Mouse (Mus musculus): ENCODE data around the gene Wdr46.
A peak's percentile ranks its signal among the peaks of the same experiment; 100 is the strongest.
"Not testable (repeated sequence)": the region's sequence is repeated elsewhere in the genome, so short reads cannot be mapped to it uniquely, and the experiment has no call there.

The Wdr46 gene

DNA sequence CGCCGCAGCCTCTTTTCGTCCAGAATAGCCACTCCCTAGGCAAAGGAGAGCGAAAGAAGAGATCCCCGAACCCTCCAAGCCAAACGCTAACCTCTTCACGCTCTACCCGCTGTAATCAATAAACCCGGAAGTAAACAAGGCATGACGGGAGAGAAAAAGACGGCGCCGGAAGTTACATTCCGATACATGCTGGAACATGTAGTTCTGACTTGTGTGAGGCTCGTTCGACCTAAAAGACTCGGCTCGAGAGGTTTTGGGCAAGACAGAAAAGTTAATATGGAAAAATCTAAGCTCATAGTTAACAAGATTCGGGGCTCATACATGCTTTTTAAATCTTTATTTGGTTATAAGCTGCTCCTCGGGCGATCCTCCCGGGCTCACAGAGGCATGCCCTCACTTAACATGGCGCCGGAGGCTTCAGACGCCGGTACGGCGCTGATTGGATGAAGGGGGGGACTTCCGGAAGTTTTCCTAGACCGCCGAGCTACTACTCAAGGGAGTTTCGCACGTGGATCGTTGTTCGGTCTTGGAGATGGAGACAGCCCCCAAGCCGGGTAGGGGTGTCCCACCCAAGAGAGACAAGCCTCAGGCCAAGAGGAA lies at the start of gene Wdr46, which contains the start of gene Pfdn6:
Wdr46 (plus strand) TSS at position 455 of the 600 bp plus-strand sequence.
Pfdn6 (minus strand) TSS at position 138 of the 600 bp plus-strand sequence.
- peak; percentile 88 for DNase-seq

DNA sequence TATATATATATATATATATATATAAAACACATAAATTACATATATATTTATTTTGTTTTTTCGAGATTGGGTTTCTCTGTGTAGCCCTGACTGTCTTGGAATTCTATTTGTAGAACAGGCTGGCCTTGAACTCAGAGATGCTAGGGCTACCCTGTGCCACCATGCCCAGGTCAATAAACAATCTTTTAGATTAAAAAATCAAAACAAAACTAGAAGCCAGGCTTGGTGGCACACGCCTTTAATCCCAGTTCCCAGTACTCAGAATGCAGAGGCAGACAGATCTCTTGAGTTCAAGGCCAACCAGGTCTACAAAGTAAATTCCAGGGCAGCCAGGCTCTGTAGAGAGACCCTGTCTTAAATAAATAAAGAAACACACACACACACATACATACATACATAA lies 49.1 kb upstream of the Wdr46 start:
- DNase-seq: no peak

GRCm38 (mm10) chr17:33891892-33892291 lies 48.6 kb upstream of the Wdr46 start:
- not testable (repeated sequence) for DNase-seq

DNA sequence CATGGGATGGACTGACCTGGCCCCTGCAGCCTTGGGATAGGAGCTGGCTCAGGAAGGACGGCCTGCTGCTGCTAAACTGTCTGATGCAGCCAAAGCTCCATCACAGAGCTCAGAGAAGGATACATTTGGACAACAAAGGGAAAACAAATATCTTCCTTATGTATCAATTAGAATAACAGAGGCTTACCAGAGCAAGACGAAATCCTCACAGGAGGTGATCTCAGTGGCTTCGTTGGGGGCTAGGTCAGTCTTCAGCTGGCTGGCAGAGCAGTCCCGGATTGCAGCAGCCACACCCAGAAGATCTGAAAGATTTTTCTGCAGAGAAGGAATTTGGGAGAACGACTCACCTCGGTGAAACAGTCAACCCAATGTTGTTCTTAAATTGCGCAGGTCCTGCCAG lies 48.0 kb upstream of the Wdr46 start:
- no peak for DNase-seq

GRCm38 (mm10) chr17:33893011-33893410 lies 47.4 kb upstream of the Wdr46 start:
- not testable (repeated sequence) for DNase-seq

- DNase-seq: peak; percentile 53
Measured at GRCm38 (mm10) chr17:33897114-33897794, 43.2 kb upstream of the Wdr46 start.

DNA sequence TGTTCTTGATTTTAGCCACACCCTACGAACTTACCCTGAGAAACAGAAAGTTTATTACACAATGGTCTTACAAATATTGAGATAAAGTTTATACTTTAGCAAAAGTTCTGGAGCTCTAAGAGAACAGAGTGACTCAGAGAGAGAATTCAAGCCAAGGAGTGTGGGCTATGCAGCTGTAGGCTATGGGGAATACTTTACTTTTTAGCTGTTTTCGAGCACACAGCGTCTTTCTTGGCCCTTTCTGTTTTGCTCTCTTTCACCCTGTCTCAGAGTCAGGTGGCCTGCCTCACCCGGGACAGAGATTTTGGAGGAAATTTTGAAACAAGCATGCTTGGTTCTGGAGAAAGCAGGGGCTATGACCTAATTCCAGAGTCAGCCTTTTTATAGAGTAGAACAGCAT lies 42.3 kb upstream of the Wdr46 start:
- DNase-seq: not testable (repeated sequence)

DNA sequence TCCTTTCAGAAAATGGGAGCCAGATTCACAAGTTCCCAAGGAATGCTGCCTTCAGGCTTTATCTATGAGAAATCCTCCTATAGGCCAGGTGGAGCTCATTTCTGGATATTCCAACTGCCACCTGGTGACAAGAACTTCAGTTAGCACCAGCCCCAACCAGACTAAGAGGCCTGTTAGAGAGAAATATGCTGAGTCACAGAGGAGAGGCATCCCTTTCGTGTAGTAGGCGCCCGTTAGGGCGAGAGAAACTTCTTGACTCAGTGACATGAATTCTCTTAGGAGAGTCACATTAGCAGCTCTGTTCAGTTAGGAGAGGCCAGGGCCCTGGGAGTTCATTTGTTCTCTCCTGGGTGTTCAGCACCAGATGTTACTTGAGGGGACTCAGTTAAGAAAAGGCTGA lies 40.8 kb upstream of the Wdr46 start:
- DNase-seq: no peak

GRCm38 (mm10) chr17:33900281-33900988 lies 40.0 kb upstream of the Wdr46 start:
- no peak for DNase-seq

GRCm38 (mm10) chr17:33900989-33901314 lies 39.5 kb upstream of the Wdr46 start:
- DNase-seq: no peak

DNA sequence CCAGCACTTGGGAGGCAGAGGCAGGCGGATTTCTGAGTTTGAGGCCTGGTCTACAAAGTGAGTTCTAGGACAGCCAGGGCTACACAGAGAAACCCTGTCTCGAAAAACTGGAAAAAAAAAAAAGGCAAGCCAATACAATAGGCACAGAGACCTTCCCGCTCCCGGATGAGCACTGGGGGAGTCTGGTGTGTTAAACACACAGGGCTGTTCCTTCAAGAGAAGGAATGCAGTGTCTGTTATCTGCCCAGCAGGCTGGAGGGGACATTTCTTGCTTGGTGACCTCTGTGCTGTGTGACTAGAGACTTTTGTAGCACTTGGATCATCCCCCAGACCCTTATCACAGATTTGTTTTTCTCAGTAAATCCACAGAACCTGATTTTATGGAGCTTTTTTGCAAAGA lies 38.8 kb upstream of the Wdr46 start:
- no peak for DNase-seq

DNA sequence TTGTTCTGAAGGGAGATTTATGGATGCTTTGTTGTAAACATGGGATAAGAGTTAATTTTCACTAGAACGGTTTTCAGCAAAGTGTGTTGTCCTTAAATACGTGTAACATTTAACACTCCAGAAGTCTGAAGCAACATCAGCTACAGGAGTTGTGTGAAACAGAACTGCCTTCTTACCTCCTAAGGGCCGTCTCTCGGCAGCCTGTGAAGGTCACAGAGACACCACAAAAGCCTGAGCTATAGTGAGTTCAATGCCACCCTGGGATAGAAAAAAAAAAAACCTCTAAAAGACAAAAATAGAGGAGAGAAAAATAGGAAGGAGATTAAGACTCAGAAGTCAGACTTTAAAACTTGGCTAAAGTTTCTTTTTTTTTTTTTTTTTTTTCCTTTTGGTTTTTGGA lies 38.4 kb upstream of the Wdr46 start:
- DNase-seq: no peak

GRCm38 (mm10) chr17:33902491-33902890 lies 38.0 kb upstream of the Wdr46 start:
- no peak for DNase-seq

DNA sequence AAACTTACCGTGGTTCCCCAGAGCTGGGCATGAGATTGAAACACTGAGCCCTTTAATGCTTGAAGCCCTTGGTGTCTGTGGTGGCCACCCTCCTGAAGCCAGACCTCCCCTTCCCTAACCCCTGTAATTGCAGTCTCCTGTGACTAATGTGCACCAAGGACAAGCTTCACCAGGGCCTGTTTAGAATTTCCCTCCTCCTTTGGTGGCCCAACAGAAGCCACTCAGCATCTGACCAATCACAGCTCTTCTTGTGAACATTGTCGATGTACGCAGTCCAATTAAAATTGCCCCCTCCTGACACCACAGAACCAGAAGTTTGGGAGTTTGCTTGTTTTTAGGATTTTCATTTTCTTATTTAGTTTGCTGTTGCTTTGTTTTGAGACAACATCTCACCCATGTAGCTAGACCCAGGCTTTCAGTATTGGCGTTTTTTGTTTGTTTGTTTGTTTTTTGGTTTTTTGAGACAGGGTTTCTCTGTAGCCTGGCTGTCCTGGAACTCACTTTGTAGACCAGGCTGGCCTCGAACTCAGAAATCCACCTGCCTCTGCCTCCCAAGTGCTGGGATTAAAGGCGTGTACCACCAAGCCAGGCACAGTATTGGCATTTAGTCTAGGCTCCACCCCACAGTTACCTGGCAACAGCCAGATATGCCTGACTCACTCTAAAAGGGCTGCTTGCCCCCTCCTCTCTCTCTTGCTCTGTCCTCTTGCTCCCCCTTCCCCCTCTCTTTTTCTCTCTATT lies 36.4 kb upstream of the Wdr46 start:
- not testable (repeated sequence) for DNase-seq

GRCm38 (mm10) chr17:33904835-33905234 lies 35.6 kb upstream of the Wdr46 start, which contains the start of gene Platr17:
Gene Platr17 (plus strand): TSS chr17:33905135.
- not testable (repeated sequence) for DNase-seq

- DNase-seq: peak; percentile 59
Measured at GRCm38 (mm10) chr17:33908331-33909076, 32.0 kb upstream of the Wdr46 start.

DNA sequence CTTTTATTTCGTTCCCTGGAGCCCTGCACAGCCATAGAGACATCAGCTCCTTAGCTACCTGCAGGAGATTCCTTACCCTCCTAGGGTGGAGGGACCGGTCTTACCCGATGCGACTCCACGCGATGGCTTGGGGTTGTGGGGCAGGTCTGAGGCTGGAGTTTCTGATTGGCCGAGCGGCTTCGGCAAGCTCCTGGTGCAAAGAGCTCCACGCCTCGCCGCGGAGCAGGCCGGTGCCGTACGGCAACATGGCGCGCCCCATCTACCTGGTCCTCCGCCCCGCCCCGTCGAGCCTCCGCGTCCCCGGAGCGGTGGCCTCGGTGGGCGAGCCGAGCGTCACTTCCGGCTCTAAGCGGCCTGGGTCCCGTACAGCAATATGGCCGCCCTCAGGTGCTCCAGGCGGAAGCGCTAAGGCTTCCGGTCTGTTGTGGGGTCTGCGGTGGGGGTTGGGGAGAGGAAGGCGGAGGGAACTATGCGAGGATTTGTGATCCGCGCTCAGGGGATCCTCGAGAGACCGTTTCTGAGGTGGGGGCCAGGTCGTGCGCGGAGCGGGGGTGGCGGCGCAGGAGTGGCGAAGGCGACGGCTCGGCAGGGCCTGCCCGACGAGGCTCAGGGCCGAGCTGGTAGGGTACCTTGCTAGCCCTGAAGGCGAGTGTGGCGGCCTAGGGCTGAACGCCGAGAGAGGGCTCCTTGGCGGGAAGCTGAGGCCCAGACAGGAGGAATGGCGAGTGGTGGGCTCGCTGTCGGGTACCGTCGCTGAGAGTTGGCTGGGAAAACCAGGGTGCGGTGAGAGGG lies 31.2 kb upstream of the Wdr46 start, which contains the start of gene Daxx:
Daxx (plus strand) TSS at position 338 of the 792 bp plus-strand sequence.
- DNase-seq: peak; percentile 99

DNA sequence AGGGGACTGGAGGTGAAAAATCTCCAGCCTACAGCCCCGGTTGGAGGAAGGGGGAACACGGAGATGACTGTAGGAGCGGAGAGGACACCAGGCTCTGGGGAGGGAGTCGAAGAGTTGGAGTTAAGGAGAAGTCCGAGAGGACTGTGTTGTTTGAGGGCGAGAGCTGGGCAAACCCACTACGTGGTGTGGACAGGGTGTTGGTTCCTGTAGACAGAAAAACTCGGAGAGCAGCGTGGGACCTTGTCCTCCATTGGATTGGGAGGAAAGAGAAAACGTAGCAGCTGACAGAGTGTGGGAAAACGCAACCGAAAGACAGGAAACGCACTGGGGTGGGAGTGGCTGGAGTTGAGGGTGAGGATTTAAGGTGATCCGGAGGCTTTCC lies 30.6 kb upstream of the Wdr46 start:
- peak; percentile 60 for DNase-seq

DNA sequence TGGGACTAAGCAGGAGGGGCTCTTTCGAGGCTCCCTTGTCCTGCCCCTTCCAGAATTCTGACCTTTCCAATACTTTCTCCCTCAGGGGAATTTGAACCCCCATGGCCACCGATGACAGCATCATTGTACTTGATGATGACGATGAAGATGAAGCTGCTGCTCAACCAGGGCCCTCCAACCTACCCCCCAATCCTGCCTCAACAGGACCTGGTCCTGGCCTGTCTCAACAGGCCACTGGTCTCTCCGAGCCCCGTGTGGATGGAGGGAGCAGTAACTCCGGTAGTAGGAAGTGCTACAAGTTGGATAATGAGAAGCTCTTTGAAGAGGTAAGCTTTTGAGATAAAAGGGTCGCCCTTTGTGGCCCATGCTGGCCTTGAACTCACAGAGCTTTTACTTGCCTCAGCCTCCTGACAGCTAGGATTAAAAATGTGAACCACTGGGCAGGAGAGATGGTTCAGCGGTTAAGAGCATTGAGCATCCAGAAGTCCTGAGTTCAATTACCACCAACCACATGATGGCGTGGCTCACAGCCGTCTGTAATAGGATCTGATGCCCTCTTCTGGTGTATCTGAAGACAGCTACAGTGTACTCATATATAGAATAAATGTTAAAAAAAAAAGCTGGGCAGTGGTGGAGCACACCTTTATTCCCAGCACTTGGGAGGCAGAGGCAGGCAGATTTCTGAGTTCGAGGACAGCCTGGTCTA lies 30.0 kb upstream of the Wdr46 start:
- DNase-seq: no peak

DNA sequence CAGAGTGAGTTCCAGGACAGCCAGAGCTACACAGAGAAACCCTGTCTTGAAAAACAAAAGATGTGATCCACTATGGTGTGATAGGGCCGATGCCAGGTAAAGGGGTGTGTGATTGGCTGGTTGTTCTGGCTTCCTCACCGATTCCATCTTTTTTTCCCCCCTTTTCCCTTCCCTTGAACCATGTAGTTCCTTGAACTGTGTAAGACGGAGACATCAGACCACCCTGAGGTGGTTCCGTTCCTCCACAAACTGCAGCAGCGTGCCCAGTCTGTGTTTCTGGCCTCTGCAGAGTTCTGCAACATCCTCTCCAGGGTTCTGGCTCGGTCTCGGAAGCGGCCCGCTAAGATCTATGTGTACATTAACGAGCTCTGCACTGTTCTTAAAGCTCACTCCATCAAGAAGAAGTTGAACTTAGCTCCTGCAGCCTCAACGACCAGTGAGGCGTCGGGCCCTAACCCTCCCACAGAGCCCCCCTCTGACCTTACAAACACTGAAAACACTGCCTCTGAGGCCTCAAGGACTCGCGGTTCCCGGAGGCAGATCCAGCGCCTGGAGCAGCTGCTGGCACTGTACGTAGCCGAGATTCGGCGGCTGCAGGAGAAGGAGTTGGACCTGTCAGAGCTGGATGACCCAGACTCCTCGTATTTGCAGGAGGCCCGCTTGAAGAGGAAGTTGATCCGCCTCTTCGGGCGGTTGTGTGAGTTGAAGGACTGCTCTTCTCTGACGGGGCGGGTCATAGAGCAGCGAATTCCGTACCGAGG lies 29.2 kb upstream of the Wdr46 start:
- DNase-seq: no peak
